20 mouse cellular contexts compared by ENCODE assay signal in genomic region chr4:149908923-149909322, GRCm38 (mm10).
"Had no signal": no experiment of that assay in that cellular context is flagged by ENCODE, and none has a peak within 500 bp of the region (broad histone marks: within the 10 kb centered on the region; RNA-seq: fewer than 3 reads in every experiment).

No protein-coding gene starts in this region.

- H3K4me1 ChIP-seq: liver, embryonic 13.5 days had no signal

- ATAC-seq: hindbrain, postnatal 0 days had no signal

- H3K9me3 ChIP-seq: heart, embryonic 10.5 days; heart, embryonic 13.5 days; heart, embryonic 15.5 days; hindbrain, embryonic 13.5 days; hindbrain, embryonic 15.5 days; kidney, embryonic 15.5 days; limb, embryonic 13.5 days; liver, embryonic 13.5 days had no signal

- H3K9ac ChIP-seq: heart, embryonic 13.5 days; heart, embryonic 15.5 days; hindbrain, embryonic 13.5 days; hindbrain, embryonic 15.5 days; kidney, embryonic 15.5 days; limb, embryonic 13.5 days; liver, embryonic 13.5 days had no signal

- H3K36me3 ChIP-seq: heart, embryonic 15.5 days; hindbrain, embryonic 13.5 days; hindbrain, embryonic 15.5 days; liver, embryonic 13.5 days had no signal

- H3K27ac ChIP-seq: heart, adult 2 months; heart, embryonic 10.5 days; heart, embryonic 13.5 days; heart, embryonic 15.5 days; hindbrain, embryonic 13.5 days; hindbrain, embryonic 15.5 days; hindbrain, postnatal 0 days; kidney, embryonic 15.5 days; kidney, postnatal 0 days; left cerebral cortex, adult 2 months; limb, embryonic 13.5 days; liver, embryonic 13.5 days had no signal

- H3K4me2 ChIP-seq: heart, embryonic 13.5 days; heart, embryonic 15.5 days; hindbrain, embryonic 13.5 days; hindbrain, embryonic 15.5 days; kidney, embryonic 15.5 days; limb, embryonic 13.5 days; liver, embryonic 11.5 days; liver, embryonic 13.5 days had no signal

- H3K27me3 ChIP-seq: heart, embryonic 13.5 days; heart, embryonic 15.5 days; hindbrain, embryonic 15.5 days; kidney, embryonic 15.5 days; limb, embryonic 13.5 days; liver, embryonic 13.5 days had no signal

- H3K4me3 ChIP-seq: heart, adult 2 months; heart, embryonic 10.5 days; heart, embryonic 13.5 days; heart, embryonic 15.5 days; hindbrain, embryonic 13.5 days; hindbrain, embryonic 15.5 days; kidney, embryonic 15.5 days; layer of hippocampus, adult 2 months; left cerebral cortex, adult 2 months; limb, embryonic 13.5 days; liver, embryonic 13.5 days had no signal

- DNase-seq: gastrocnemius, postnatal 14 days; gastrocnemius, postnatal 36 days; heart, adult 2 months; heart, postnatal 14 days; heart, postnatal 36 days; kidney, postnatal 14 days; liver; liver, embryonic 13.5 days had no signal
